Mouse (Mus musculus) CD4-positive, CD25-positive, alpha-beta regulatory T cell, adult 2 months (primary cell): ENCODE measurements around the gene H2-Ob.

Experiments
- DNase-seq: peaks from one replicate; pipeline ENCODE4 v3.0.0-alpha.2; 2012; ENCODE audit warnings: low read depth, low spot score

H2-Ob gene

GRCm38 (mm10) chr17:34238706-34239105 lies at the start of gene H2-Ob:
TSS of gene H2-Ob (plus strand) at chr17:34238903.
- DNase-seq, result peak; percentile 93

DNA sequence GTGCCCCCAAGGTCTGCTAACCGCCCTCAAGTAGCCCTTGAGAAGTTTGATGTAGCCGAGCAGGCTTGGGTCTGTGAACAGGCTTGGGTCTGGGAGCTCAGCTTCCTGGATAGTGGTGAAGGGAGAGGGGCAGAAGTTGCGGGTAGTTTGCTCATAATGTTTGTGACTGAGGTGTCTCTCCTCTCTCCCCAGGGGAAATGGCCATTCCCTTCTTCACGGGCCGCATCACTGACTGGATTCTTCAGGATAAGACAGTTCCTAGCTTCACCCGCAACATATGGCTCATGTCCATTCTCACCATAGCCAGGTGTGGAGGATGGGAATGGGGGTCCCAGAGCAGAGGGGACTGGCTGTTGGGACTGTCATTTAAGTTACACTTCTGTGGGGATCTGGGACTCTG lies 49.7 kb upstream of the H2-Ob start:
- DNase-seq, result no peak

GRCm38 (mm10) chr17:34192852-34193251 lies 45.9 kb upstream of the H2-Ob start:
- no peak for DNase-seq

GRCm38 (mm10) chr17:34193468-34193867 lies 45.2 kb upstream of the H2-Ob start:
- DNase-seq, result no peak

DNA sequence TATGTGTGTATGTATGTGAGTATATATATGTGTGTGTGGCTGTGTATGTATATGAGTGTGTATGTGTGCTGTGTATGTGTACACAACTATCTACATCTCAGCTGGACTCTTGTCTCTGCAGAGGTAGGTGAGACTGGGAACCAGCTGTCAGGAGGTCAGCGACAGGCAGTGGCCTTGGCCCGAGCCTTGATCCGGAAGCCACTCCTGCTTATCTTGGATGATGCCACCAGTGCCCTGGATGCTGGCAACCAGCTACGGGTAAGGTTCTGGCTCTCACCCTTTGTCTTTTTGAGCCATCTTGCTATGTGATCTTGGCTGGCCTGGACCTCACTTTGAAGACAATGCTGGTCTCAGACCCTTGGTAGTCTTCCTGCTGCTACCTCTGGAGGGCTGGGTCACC lies 44.0 kb upstream of the H2-Ob start:
- no peak for DNase-seq

DNA sequence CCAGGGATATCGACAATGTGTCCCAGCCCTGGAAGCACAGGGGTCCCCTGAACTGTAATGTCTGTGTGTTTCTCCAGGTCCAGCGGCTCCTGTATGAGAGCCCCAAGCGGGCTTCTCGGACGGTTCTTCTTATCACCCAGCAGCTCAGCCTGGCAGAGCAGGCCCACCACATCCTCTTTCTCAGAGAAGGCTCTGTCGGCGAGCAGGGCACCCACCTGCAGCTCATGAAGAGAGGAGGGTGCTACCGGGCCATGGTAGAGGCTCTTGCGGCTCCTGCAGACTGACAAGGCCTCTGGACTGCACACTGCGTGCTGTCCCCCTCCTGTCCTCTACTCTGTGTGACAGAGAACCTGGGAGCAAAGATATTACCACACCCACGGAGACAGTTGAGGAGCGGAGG lies 42.2 kb upstream of the H2-Ob start:
- DNase-seq, result peak; percentile 83

DNA sequence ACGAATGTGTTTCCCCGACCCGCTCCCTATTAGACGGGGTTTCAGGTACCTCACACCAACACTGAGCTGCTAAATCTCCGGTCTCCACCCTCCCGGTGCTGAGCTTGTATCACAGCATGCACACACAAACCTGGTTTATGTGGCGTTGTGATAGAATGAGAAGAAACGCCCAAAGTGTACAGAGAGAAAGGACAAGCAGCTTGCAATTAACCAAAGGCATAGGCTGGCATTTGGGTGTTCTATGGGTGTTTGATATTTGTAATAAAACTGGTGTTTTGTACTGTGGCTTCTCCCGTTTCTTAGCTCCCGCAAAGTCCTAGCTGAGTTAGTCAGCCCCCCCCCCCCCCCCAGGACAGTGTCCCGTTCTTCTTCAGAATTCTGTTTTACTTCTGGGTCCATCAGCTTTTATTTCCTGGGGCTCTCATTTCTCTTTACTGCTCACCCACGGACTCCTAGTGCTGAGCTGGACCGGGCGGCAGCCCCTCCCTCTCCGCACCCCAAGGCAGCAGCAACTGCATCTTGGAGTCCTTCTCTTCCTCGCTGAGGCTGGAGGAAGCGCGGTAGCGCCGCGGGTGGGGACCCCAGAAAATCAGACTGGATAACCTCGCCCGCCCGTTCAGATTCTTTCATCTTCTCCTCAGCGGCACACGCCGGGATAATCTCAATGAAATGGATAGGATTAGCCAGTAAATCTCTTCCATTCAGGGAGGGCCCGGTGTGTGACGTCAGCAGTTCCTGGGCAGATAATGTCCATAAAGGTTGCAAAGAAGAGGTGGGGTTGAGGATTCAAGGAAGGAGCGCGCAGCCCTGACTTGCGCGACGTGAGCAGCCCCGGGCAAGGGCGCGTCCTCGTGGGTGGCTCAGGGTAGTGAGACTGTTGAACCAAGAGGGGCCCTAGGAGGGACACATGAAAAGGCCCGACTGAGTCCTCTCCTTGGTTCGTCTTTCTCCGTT lies 41.5 kb upstream of the H2-Ob start, which contains the start of gene Psmb8:
Psmb8 (plus strand) TSS at position 781 of the 954 bp plus-strand sequence.
- peak; percentile 90 for DNase-seq

- peak; percentile 88 for DNase-seq
These were observed 40.7 kb upstream of the H2-Ob start for GRCm38 (mm10) chr17:34197904-34198520.

GRCm38 (mm10) chr17:34198521-34198912 lies 40.2 kb upstream of the H2-Ob start:
- DNase-seq, result no peak

DNA sequence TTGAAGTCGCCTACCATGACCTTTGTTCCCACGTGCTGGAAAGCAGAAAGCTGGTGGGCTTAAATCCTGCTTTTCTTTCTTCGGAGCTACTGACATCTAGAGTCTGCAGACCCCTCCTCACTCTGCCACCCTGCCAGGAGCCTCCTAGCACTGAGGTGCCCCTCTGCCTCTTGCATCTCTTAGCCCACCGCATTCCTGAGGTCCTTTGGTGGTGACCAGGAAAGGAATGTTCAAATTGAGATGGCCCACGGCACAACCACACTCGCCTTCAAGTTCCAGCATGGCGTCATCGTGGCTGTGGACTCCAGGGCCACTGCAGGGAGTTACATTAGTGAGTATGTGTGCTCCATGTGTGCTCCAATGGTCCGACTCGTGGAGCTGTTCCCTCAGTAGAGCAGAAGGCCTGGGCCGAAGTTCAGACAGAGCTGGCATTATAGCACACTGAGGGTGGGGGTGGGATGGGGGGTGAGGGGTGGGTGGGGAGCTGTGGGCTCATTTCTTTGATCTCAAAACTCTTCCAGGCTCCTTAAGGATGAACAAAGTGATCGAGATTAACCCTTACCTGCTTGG lies 39.6 kb upstream of the H2-Ob start:
- no peak for DNase-seq

DNA sequence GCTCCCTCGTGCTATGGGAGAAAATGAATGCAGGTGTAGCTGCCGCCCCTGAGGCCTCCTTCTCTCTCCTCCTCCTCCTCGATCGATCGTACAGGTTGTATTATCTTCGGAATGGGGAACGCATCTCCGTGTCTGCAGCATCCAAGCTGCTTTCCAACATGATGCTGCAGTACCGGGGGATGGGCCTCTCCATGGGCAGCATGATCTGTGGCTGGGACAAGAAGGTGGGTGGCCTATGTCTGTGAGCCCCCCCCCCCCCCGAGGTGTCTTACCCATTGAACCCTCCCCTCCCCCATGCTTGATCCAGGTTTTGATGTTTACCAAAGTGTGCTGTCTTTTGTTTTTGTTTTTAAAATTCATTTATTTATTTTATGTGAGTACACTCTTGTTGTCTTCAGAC lies 38.7 kb upstream of the H2-Ob start:
- no peak for DNase-seq

GRCm38 (mm10) chr17:34200772-34201505 lies 37.8 kb upstream of the H2-Ob start:
- peak; percentile 45 for DNase-seq

GRCm38 (mm10) chr17:34201506-34202055 lies 37.1 kb upstream of the H2-Ob start:
- DNase-seq, result peak; percentile 58

GRCm38 (mm10) chr17:34202760-34203442 lies 35.8 kb upstream of the H2-Ob start:
- DNase-seq, result no peak

GRCm38 (mm10) chr17:34203444-34203843 lies 35.3 kb upstream of the H2-Ob start, which contains the start of gene Tap2:
TSS of gene Tap2 (plus strand) at chr17:34203527.
- peak; percentile 73 for DNase-seq

DNA sequence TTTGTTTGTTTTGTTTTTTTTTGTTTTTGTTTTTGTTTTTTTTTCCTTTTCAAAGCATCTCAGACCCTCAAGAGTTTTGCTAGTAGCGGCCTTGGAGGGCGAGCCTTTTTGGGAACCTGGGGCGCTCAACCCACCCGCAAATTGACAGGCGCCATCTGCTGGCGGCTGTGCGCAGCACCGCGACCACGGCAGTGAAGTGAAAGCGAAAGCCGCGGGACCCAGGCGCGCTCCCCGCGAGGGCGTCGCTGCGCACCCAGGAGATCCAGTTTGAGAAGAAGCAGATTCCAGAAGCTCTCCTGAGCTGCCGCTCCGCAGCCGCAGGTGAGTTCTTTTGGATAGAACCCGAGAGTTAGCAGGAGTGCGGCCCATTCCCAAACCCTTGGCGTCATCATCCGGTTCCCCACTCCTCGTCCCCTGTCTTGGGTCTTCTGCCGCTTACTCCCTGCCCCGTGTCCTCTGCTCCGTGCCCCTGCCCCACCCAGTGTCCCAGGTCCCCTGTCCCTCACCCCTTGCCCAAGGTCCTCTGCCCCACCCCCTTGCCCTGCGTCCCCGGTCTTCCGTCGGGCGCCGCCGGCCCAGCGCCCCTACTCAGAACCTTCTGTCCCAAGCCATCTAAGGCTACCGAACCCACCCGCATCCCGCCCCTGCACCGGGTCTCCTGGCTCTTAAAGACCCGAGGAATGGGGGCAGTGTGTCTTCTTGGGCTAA lies 34.2 kb upstream of the H2-Ob start:
- peak; percentile 95 for DNase-seq

- DNase-seq, result peak; percentile 51
These were observed 33.5 kb upstream of the H2-Ob start for GRCm38 (mm10) chr17:34205021-34205745.

DNA sequence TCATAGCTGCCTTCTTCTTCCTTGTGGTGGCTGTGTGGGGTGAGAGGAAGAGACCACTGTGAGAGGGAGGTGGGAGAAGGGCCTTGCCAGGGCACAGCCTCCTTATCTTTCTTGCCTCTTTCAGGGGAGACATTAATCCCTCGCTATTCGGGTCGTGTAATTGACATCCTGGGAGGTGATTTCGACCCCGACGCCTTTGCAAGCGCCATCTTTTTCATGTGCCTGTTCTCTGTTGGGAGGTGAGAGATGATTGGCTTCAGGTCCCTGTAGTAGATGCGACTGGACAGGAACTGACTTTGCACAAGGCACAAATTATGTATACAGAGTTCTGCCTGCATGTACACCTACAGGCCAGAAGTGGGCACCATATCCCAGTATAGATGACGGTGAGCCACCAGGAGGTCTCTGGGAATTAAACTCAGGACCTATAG lies 32.9 kb upstream of the H2-Ob start:
- DNase-seq, result peak; percentile 77

- no peak for DNase-seq
These were observed 32.0 kb upstream of the H2-Ob start for GRCm38 (mm10) chr17:34206731-34207130.
